In the genomic region with DNA sequence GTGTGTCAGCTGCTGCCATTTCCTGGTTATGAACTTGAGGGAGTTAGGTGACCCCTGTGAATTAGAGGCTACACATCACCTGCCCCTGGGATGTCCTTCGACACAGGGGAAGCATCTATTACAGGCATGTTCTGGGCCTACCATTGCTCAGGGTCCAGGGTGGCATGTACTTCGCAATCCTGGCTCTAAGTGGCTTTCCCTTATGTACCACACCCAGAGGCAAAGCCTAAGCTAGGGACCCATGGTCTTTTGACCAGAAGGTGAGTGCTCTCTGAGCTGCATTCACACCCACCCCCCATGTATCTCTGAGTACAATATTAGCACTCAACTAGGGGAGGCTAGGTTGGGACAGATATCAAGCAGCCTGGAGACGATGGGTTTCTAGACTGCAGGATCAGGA, we compare ENCODE assay signal across 24 mouse cellular contexts. TPM values are rescaled to one million over a fixed set of nuclear protein-coding genes. Genes with fewer than 3 reads are reported as not detected.
DNase-seq lines count a peak whose midpoint lies in the region; ATAC-seq and TF ChIP-seq lines count a peak whose summit lies in the region.
"Had no signal": no experiment of that assay in that cellular context is flagged by ENCODE, and none has a peak within 500 bp of the region (broad histone marks: within the 10 kb centered on the region; RNA-seq: fewer than 3 reads in every experiment).

No protein-coding gene starts in this region.

- peaks cover 42% of the 10 kb centered on the region for H3K4me1 ChIP-seq in forebrain, embryonic 10.5 days
- H3K4me1 ChIP-seq in forebrain, embryonic 14.5 days (ENCODE audit: control insufficient read depth, insufficient read depth, low read length): peaks cover 7% of the 10 kb centered on the region
- H3K4me1 ChIP-seq in heart, embryonic 10.5 days: peaks cover 23% of the 10 kb centered on the region
- peaks cover 65% of the 10 kb centered on the region for H3K4me1 ChIP-seq in midbrain, embryonic 10.5 days
- peaks cover 54% of the 10 kb centered on the region for H3K4me1 ChIP-seq in midbrain, embryonic 13.5 days (replicated peaks)
- H3K4me1 ChIP-seq in midbrain, embryonic 16.5 days (ENCODE audit: control insufficient read depth, insufficient read depth, low read length): peaks cover 41% of the 10 kb centered on the region
- H3K4me1 ChIP-seq in midbrain, postnatal 0 days (ENCODE audit: insufficient read depth, low read length): peaks cover 19% of the 10 kb centered on the region; the same call in 1 of the 2 replicates

- H3K9me3 ChIP-seq in forebrain, embryonic 10.5 days: no peaks in the 10 kb centered on the region
- H3K9me3 ChIP-seq in forebrain, embryonic 14.5 days (replicated peaks; ENCODE audit: control insufficient read depth, low read length): no peaks in the 10 kb centered on the region
- H3K9me3 ChIP-seq in heart, embryonic 10.5 days: no peaks in the 10 kb centered on the region
- H3K9me3 ChIP-seq in midbrain, embryonic 10.5 days (replicated peaks): no peaks in the 10 kb centered on the region
- no peaks in the 10 kb centered on the region for H3K9me3 ChIP-seq in midbrain, embryonic 13.5 days
- H3K9me3 ChIP-seq in midbrain, embryonic 16.5 days (replicated peaks; ENCODE audit: control insufficient read depth, low read length, poor library complexity, severe bottlenecking): no peaks in the 10 kb centered on the region
- H3K9me3 ChIP-seq in midbrain, postnatal 0 days (ENCODE audit: low read length): no peaks in the 10 kb centered on the region
- H3K9me3 ChIP-seq: embryonic facial prominence, embryonic 10.5 days; embryonic facial prominence, embryonic 12.5 days; forebrain, embryonic 12.5 days; forebrain, embryonic 15.5 days; G1E had no signal

- no peak overlapping the region for H3K9ac ChIP-seq in forebrain, embryonic 14.5 days (ENCODE audit: low read length)
- no peak overlapping the region for H3K9ac ChIP-seq in midbrain, embryonic 13.5 days (replicated peaks)
- no peak overlapping the region for H3K9ac ChIP-seq in midbrain, embryonic 16.5 days (ENCODE audit: low read depth, low read length)
- H3K9ac ChIP-seq in midbrain, postnatal 0 days (replicated peaks; ENCODE audit: low read length, poor library complexity, severe bottlenecking): no peak overlapping the region
- H3K9ac ChIP-seq: embryonic facial prominence, embryonic 12.5 days; forebrain, embryonic 12.5 days; forebrain, embryonic 15.5 days had no signal

- H3K4me2 ChIP-seq in forebrain, embryonic 14.5 days (ENCODE audit: low read length): no peak overlapping the region
- H3K4me2 ChIP-seq in midbrain, embryonic 13.5 days (replicated peaks): no peak overlapping the region
- no peak overlapping the region for H3K4me2 ChIP-seq in midbrain, embryonic 16.5 days (ENCODE audit: low read length)
- no peak overlapping the region for H3K4me2 ChIP-seq in midbrain, postnatal 0 days (ENCODE audit: low read depth, low read length, poor library complexity, severe bottlenecking)
- H3K4me2 ChIP-seq: embryonic facial prominence, embryonic 12.5 days; forebrain, embryonic 12.5 days; forebrain, embryonic 15.5 days had no signal

- no peak overlapping the region for H3K4me3 ChIP-seq in forebrain, embryonic 10.5 days
- no peak overlapping the region for H3K4me3 ChIP-seq in forebrain, embryonic 14.5 days (ENCODE audit: low read depth, low read length)
- no peak overlapping the region for H3K4me3 ChIP-seq in heart, embryonic 10.5 days
- H3K4me3 ChIP-seq in midbrain, embryonic 10.5 days: no peak overlapping the region
- no peak overlapping the region for H3K4me3 ChIP-seq in midbrain, embryonic 13.5 days (replicated peaks)
- no peak overlapping the region for H3K4me3 ChIP-seq in midbrain, embryonic 16.5 days (ENCODE audit: low read depth, low read length)
- H3K4me3 ChIP-seq in midbrain, postnatal 0 days (ENCODE audit: low read depth, low read length): no peak overlapping the region
- H3K4me3 ChIP-seq: embryonic facial prominence, embryonic 10.5 days; embryonic facial prominence, embryonic 12.5 days; forebrain, embryonic 12.5 days; forebrain, embryonic 15.5 days had no signal

- DNase-seq in forebrain, embryonic 10.5 days (ENCODE audit: extremely low spot score, low spot score): no peak
- no peak for DNase-seq in forebrain, embryonic 14.5 days (ENCODE audit: low spot score)
- peak; percentile 55 for DNase-seq in heart, embryonic 10.5 days (ENCODE audit: low spot score)
- DNase-seq in heart, postnatal 4 days: no peak
- no peak for DNase-seq in midbrain, embryonic 10.5 days (ENCODE audit: low spot score)
- DNase-seq in midbrain, postnatal 0 days (ENCODE audit: low spot score): no peak
- DNase-seq: adrenal gland, adult 8-10 months; adrenal gland, postnatal 14 days; adrenal gland, postnatal 36 days; B cell, adult 2 months; cerebellum, adult 11-12 months; cerebellum, adult 2 months; cerebellum, adult 9-10 months; cerebellum, postnatal 10 days had no signal

- ATAC-seq in forebrain, embryonic 14.5 days: no peak
- ATAC-seq in midbrain, embryonic 13.5 days: no peak
- ATAC-seq in midbrain, embryonic 16.5 days: no peak
- ATAC-seq in midbrain, postnatal 0 days (ENCODE audit: low FRiP score): no peak
- ATAC-seq: activated CD4-positive, CD25-positive, alpha-beta regulatory T cell, adult 4 months; CD4-positive, CD25-positive, alpha-beta regulatory T cell, adult 4 months; forebrain, embryonic 15.5 days; Patski had no signal

- H3K27me3 ChIP-seq in forebrain, embryonic 10.5 days (ENCODE audit: poor library complexity, severe bottlenecking): peaks cover 45% of the 10 kb centered on the region
- no peaks in the 10 kb centered on the region for H3K27me3 ChIP-seq in forebrain, embryonic 14.5 days (replicated peaks; ENCODE audit: control insufficient read depth, insufficient read depth, low read length)
- H3K27me3 ChIP-seq in heart, embryonic 10.5 days (ENCODE audit: insufficient read depth, poor library complexity, severe bottlenecking): peaks cover 40% of the 10 kb centered on the region
- peaks cover 49% of the 10 kb centered on the region for H3K27me3 ChIP-seq in midbrain, embryonic 10.5 days (ENCODE audit: low read depth, poor library complexity, severe bottlenecking)
- 0 out of 2 replicates have a peak, but pooled peaks cover 6% of the 10 kb centered on the region for H3K27me3 ChIP-seq in midbrain, embryonic 13.5 days
- H3K27me3 ChIP-seq in midbrain, embryonic 16.5 days (ENCODE audit: control insufficient read depth, insufficient read depth, low read depth, low read length): no peaks in the 10 kb centered on the region
- H3K27me3 ChIP-seq in midbrain, postnatal 0 days (ENCODE audit: insufficient read depth, low read length): no peaks in the 10 kb centered on the region
- H3K27me3 ChIP-seq: forebrain, embryonic 15.5 days; Patski had no signal

- 92% methylated on average over 3 of the region's 3 CpGs for WGBS in forebrain, embryonic 10.5 days
- 94% methylated on average over 3 of the region's 3 CpGs for WGBS in forebrain, embryonic 14.5 days
- 78% methylated on average over 3 of the region's 3 CpGs for WGBS in heart, embryonic 10.5 days
- WGBS in midbrain, embryonic 10.5 days: 88% methylated on average over 3 of the region's 3 CpGs
- WGBS in midbrain, embryonic 13.5 days: 88% methylated on average over 3 of the region's 3 CpGs
- WGBS in midbrain, embryonic 16.5 days: 73% methylated on average over 3 of the region's 3 CpGs
- WGBS in midbrain, postnatal 0 days: 86% methylated on average over 3 of the region's 3 CpGs

- H3K36me3 ChIP-seq in forebrain, embryonic 10.5 days (replicated peaks): no peaks in the 10 kb centered on the region
- no peaks in the 10 kb centered on the region for H3K36me3 ChIP-seq in forebrain, embryonic 14.5 days (ENCODE audit: control insufficient read depth, insufficient read depth, low read length)
- H3K36me3 ChIP-seq in heart, embryonic 10.5 days: no peaks in the 10 kb centered on the region
- H3K36me3 ChIP-seq in midbrain, embryonic 10.5 days: no peaks in the 10 kb centered on the region
- no peaks in the 10 kb centered on the region for H3K36me3 ChIP-seq in midbrain, embryonic 13.5 days
- H3K36me3 ChIP-seq in midbrain, embryonic 16.5 days (ENCODE audit: control insufficient read depth, insufficient read depth, low read length): no peaks in the 10 kb centered on the region
- no peaks in the 10 kb centered on the region for H3K36me3 ChIP-seq in midbrain, postnatal 0 days (ENCODE audit: insufficient read depth, low read length)
- H3K36me3 ChIP-seq: embryonic facial prominence, embryonic 10.5 days; embryonic facial prominence, embryonic 12.5 days; forebrain, embryonic 12.5 days; forebrain, embryonic 15.5 days; G1E had no signal

- H3K27ac ChIP-seq in forebrain, embryonic 10.5 days: peak overlapping the region; percentile 44
- no peak overlapping the region for H3K27ac ChIP-seq in forebrain, embryonic 14.5 days (ENCODE audit: low read depth, low read length)
- H3K27ac ChIP-seq in heart, embryonic 10.5 days: no peak overlapping the region
- H3K27ac ChIP-seq in midbrain, embryonic 10.5 days (replicated peaks): peak overlapping the region; percentile 60; the same call in 1 of the 2 replicates
- H3K27ac ChIP-seq in midbrain, embryonic 13.5 days: no peak overlapping the region
- peak overlapping the region; percentile 8; the same call in 1 of the 2 replicates for H3K27ac ChIP-seq in midbrain, embryonic 16.5 days (ENCODE audit: low read length)
- H3K27ac ChIP-seq in midbrain, postnatal 0 days (ENCODE audit: low read depth, low read length): no peak overlapping the region
- H3K27ac ChIP-seq: embryonic facial prominence, embryonic 10.5 days; embryonic facial prominence, embryonic 12.5 days; forebrain, embryonic 12.5 days; forebrain, embryonic 15.5 days had no signal

- no peak for TF ChIP-seq CTCF in midbrain, postnatal 0 days (IDR thresholded peaks at IDR 0.05)

RNA-seq across cellular contexts. Expression of a gene that starts 34.6 kb away (rescaled TPM):
- 14.2 and 14.4 TPM in 2 replicates for polyA plus RNA-seq in forebrain, embryonic 10.5 days (2016; fragmentation: Nextera tagmentation; extraction: Ambion mirVana)
- polyA plus RNA-seq in forebrain, embryonic 14.5 days (2014; fragmentation: Nextera tagmentation; extraction: Ambion mirVana): 8.7 and 11.3 TPM in 2 replicates
- 14.1 and 14.9 TPM in 2 replicates for polyA plus RNA-seq in heart, embryonic 10.5 days (2016; fragmentation: Nextera tagmentation; extraction: Ambion mirVana)
- total RNA-seq in heart, postnatal 4 days (2021): 1 to 10 TPM; 5.8 to 7.5 TPM
- polyA plus RNA-seq in midbrain, embryonic 10.5 days (2016; fragmentation: Nextera tagmentation; extraction: Ambion mirVana): 12.8 and 15.1 TPM in 2 replicates
- 8.9 and 10.6 TPM in 2 replicates for polyA plus RNA-seq in midbrain, embryonic 13.5 days (2015; fragmentation: Nextera tagmentation; extraction: Ambion mirVana)
- polyA plus RNA-seq in midbrain, embryonic 16.5 days (2015; fragmentation: Nextera tagmentation; extraction: Ambion mirVana): 16.1 and 17.9 TPM in 2 replicates
- 8.9 and 18.6 TPM in 2 replicates for total RNA-seq in midbrain, postnatal 0 days (2014; rRNA removed)
- polyA plus RNA-seq in midbrain, postnatal 0 days (2015; fragmentation: Nextera tagmentation; extraction: Ambion mirVana): 16.8 and 18.8 TPM in 2 replicates

Comparison
In these comparisons a context has a peak if more than half of its experiments do, and no peak if none do; other contexts are left out.
1. H3K27ac ChIP-seq: peak in forebrain, embryonic 10.5 days (single experiment), midbrain, embryonic 10.5 days (single experiment) and midbrain, embryonic 16.5 days (single experiment); none in forebrain, embryonic 14.5 days (single experiment), heart, embryonic 10.5 days (single experiment), midbrain, embryonic 13.5 days (single experiment) and midbrain, postnatal 0 days (single experiment).